Mouse (Mus musculus): ENCODE results near the gene Cys1. TPM values are rescaled to one million over a fixed set of nuclear protein-coding genes. Genes with fewer than 3 reads are reported as not detected.

Cys1 gene
- polyA plus RNA-seq, 1 experiment from 2014 or later = 0.66 TPM

DNA sequence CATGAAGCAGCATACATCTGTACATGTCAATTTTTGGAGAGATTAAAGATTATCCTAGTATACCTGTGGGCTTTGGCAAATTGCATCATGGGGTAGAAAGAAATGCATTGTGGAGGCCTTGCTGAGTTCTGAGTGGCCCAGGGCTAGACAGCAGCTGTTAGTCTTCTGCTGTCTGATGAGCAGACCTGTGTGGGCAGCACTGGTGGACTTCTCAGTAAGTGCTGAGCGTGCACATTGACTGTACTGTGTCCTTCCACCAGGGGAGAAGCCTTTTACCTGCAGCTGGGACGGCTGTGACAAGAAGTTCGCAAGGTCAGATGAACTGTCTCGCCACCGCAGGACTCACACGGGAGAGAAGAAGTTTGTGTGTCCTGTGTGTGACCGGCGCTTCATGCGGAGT lies 21.7 kb downstream of the Cys1 start:
- Histone ChIP-seq H3K4me1 (ENCODE audit: control insufficient read depth, insufficient read depth, low read length) (peaks cover 11% of the 10 kb centered on the region; the same call in 1 of the 2 replicates), H3K4me2 (no peak overlapping the region), H3K27ac (ENCODE audit: low read depth, low read length) (no peak overlapping the region), H3K4me3 (ENCODE audit: low read depth, low read length) (no peak overlapping the region), H3K27me3 (ENCODE audit: control insufficient read depth, insufficient read depth, low read length) (no peaks in the 10 kb centered on the region), H3K9me3 (replicated peaks; ENCODE audit: control insufficient read depth, low read length) (no peaks in the 10 kb centered on the region), H3K36me3 (ENCODE audit: control insufficient read depth, insufficient read depth, low read length) (peaks cover 28% of the 10 kb centered on the region), H3K9ac (ENCODE audit: low read depth, low read length) (no peak overlapping the region)
- ATAC-seq (replicated peaks; ENCODE audit: insufficient number of reproducible peaks, low FRiP score, low TSS enrichment) = no peak
- WGBS (ENCODE audit: insufficient replicate concordance) = 95% methylated on average over 9 of the region's 9 CpGs

DNA sequence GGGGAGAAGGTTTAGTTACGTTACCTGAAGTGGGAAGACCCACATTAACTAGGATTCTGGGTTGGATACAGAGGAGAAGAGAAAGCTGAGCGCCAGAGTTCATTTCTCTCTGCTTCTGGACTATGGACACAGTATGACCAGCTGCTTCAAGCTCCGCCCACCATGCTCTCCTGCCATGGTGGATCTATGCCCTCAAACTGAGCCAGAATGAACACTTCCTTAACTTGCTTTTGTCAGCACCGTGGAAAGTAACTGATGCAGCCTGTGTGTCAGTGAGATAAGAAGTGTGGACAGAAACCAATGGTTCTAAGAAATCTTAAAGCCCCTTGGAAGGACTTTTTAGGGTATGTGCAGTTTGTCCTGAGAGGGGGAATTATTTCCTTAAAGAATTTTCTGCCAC lies 22.6 kb downstream of the Cys1 start:
- no peak overlapping the region for H3K4me3 ChIP-seq (ENCODE audit: low read depth, low read length)
- WGBS (ENCODE audit: insufficient replicate concordance) = 76% methylated on average over 4 of the region's 4 CpGs
- H3K4me1 ChIP-seq (ENCODE audit: control insufficient read depth, insufficient read depth, low read length) = peaks cover 11% of the 10 kb centered on the region; the same call in 1 of the 2 replicates
- H3K27ac ChIP-seq (ENCODE audit: low read depth, low read length) = no peak overlapping the region
- peaks cover 33% of the 10 kb centered on the region for H3K36me3 ChIP-seq (ENCODE audit: control insufficient read depth, insufficient read depth, low read length)
- H3K4me2 ChIP-seq = no peak overlapping the region
- H3K9me3 ChIP-seq (replicated peaks; ENCODE audit: control insufficient read depth, low read length) = no peaks in the 10 kb centered on the region
- no peak overlapping the region for H3K9ac ChIP-seq (ENCODE audit: low read depth, low read length)
- H3K27me3 ChIP-seq (ENCODE audit: control insufficient read depth, insufficient read depth, low read length) = no peaks in the 10 kb centered on the region
- ATAC-seq (replicated peaks; ENCODE audit: insufficient number of reproducible peaks, low FRiP score, low TSS enrichment) = no peak

DNA sequence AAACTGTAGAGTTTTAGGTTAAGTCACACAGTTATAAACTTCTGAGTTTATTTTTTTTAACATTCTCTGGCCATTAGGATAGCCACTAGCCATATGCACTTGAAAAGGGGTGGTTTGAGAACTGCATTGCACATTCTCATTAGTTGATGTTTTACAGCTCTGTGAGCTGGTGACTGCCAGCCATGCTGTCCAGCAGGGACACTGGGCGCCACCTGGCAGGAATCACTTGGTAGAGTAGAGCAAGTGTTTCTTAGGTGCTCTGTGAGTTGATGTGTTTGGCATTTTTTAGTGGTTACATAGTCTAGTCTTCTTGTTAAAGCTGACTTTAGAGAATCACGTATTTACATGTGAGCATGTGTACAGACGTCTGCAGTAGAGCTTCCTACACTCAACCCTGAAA lies 25.2 kb downstream of the Cys1 start:
- WGBS (ENCODE audit: insufficient replicate concordance) = 83% methylated on average over 3 of the region's 3 CpGs
- Histone ChIP-seq H3K4me1 (ENCODE audit: control insufficient read depth, insufficient read depth, low read length) (peaks cover 23% of the 10 kb centered on the region; the same call in 1 of the 2 replicates), H3K9ac (ENCODE audit: low read depth, low read length) (no peak overlapping the region), H3K27ac (ENCODE audit: low read depth, low read length) (no peak overlapping the region), H3K4me2 (no peak overlapping the region), H3K4me3 (ENCODE audit: low read depth, low read length) (no peak overlapping the region), H3K36me3 (ENCODE audit: control insufficient read depth, insufficient read depth, low read length) (peaks cover 33% of the 10 kb centered on the region), H3K9me3 (replicated peaks; ENCODE audit: control insufficient read depth, low read length) (no peaks in the 10 kb centered on the region), H3K27me3 (ENCODE audit: control insufficient read depth, insufficient read depth, low read length) (no peaks in the 10 kb centered on the region)
- ATAC-seq (replicated peaks; ENCODE audit: insufficient number of reproducible peaks, low FRiP score, low TSS enrichment) = no peak

DNA sequence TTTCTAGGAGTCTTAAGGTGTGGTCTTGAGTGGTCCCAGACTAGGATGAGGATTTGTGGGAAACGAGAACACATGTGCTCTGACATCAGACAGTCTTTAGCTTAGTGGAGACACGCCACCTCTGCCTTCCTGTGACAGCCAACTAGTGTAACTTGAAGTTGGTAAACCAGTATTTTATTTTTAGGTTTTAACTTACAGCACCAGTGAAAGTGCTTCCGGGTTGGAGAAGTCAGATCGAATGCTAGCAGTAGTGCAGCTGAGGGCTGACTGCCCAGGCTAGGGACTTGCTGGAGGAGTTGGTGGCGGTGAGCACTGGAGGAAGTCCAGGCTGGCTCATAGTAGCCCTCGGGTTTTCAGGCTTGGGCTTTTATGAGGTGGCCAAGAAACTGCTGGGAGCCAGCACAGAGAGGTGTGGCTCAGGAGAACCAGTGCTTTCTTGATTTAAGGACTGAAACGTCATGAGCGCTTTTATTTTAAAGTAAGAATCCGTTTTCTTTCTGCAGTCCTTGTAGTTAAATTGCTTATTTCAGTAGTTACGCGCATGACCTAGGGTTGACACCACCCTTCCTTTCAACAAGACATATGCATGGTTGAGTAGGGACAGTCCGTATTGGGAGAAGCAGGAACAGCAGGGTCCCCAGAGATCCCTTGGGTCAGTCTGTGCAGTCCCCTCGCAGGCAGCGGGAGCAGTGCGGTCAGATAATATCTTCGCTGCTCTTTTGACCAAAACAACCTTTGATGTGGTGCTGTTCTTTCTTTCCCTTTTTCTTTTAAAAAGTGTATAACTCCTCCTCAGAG lies 27.3 kb downstream of the Cys1 start:
- no peak overlapping the region for H3K4me3 ChIP-seq (ENCODE audit: low read depth, low read length)
- no peak overlapping the region for H3K9ac ChIP-seq (ENCODE audit: low read depth, low read length)
- no peaks in the 10 kb centered on the region for H3K27me3 ChIP-seq (ENCODE audit: control insufficient read depth, insufficient read depth, low read length)
- no peaks in the 10 kb centered on the region for H3K9me3 ChIP-seq (replicated peaks; ENCODE audit: control insufficient read depth, low read length)
- peaks cover 25% of the 10 kb centered on the region for H3K36me3 ChIP-seq (ENCODE audit: control insufficient read depth, insufficient read depth, low read length)
- ATAC-seq (replicated peaks; ENCODE audit: insufficient number of reproducible peaks, low FRiP score, low TSS enrichment) = no peak
- 89% methylated on average over 16 of the region's 16 CpGs for WGBS (ENCODE audit: insufficient replicate concordance)
- no peak overlapping the region for H3K27ac ChIP-seq (ENCODE audit: low read depth, low read length)
- H3K4me2 ChIP-seq = no peak overlapping the region
- peaks cover 30% of the 10 kb centered on the region for H3K4me1 ChIP-seq (ENCODE audit: control insufficient read depth, insufficient read depth, low read length)

DNA sequence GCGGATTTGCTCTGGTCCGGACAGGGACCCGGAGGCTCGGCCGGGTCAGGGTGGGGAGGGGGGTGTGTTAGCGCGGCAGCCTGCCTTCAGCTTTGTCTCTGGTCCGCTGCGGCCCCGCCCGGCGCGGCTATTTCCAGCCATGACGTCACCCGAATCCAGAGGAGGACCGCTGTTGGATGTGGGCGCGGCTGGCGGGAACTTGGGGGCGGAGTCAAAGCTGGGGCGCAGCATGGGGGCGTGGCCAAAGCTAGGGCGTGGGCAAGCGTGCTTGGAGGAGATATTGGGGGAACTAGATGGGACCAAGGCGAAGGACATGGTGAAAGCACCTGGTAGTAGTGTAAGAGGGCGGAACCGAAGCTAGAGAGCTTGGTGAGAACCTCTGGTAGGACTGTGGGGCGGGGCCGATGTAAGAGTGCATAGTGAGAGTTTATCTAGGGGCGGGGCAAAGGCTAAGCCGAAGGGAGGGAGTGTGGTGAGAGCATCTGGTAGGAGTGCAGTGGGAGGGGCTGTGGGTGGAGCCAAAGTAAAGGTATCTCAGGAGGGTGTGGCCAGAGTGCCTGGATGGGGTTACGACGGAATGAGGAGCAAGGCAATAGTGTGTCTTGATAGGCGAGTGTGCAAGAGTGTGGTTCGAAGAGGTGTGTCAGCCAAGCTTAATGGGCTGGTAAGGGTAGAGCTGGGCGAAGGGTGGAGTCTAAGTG lies 29.8 kb downstream of the Cys1 start:
- 1% methylated on average over 36 of the region's 36 CpGs for WGBS (ENCODE audit: insufficient replicate concordance)
- peak overlapping the region; percentile 97 for H3K9ac ChIP-seq (ENCODE audit: low read depth, low read length)
- no peaks in the 10 kb centered on the region for H3K27me3 ChIP-seq (ENCODE audit: control insufficient read depth, insufficient read depth, low read length)
- peaks cover 23% of the 10 kb centered on the region for H3K36me3 ChIP-seq (ENCODE audit: control insufficient read depth, insufficient read depth, low read length)
- H3K4me2 ChIP-seq = peak overlapping the region; percentile 78
- peak; percentile 87 for ATAC-seq (replicated peaks; ENCODE audit: insufficient number of reproducible peaks, low FRiP score, low TSS enrichment)
- H3K9me3 ChIP-seq (replicated peaks; ENCODE audit: control insufficient read depth, low read length) = no peaks in the 10 kb centered on the region
- peak overlapping the region; percentile 98 for H3K27ac ChIP-seq (ENCODE audit: low read depth, low read length)
- peak overlapping the region; percentile 97 for H3K4me3 ChIP-seq (ENCODE audit: low read depth, low read length)
- H3K4me1 ChIP-seq (ENCODE audit: control insufficient read depth, insufficient read depth, low read length) = peaks cover 23% of the 10 kb centered on the region

DNA sequence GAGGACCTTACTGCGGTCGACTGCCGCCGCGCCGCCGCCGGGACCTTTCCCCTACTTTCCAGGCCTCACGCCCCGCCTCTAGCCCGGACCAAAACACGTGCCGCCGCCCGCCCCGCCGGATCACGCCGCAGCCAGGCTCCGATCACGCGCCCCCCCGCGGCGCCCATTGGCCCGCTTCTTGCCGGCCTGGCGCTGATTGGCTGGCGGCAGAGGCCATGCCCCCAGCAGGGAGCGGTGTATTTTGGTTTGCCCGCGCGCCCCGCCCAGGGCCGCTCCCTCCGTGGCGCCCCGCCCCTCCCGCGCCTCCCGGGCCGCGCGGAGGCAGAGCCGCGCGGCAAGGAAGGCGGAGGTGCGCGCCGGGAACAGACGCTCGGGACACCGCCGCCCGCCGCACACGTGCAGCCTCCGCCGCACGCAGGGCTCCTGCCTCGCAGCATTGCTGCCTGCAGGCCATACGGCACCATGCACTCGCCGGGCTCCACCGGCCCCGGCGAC lies 30.5 kb downstream of the Cys1 start, which contains the start of gene Klf11:
Klf11 (plus strand) TSS at position 212 of the 495 bp plus-strand sequence.
- peak; percentile 94 for ATAC-seq (replicated peaks; ENCODE audit: insufficient number of reproducible peaks, low FRiP score, low TSS enrichment)
- peak within 1 kb of the TSS; percentile 78 for H3K4me2 ChIP-seq
- no peaks in the 10 kb centered on the region for H3K27me3 ChIP-seq (ENCODE audit: control insufficient read depth, insufficient read depth, low read length)
- H3K9ac ChIP-seq (ENCODE audit: low read depth, low read length) = peak within 1 kb of the TSS; percentile 97
- peaks cover 18% of the 10 kb centered on the region for H3K4me1 ChIP-seq (ENCODE audit: control insufficient read depth, insufficient read depth, low read length)
- peaks cover 17% of the 10 kb centered on the region for H3K36me3 ChIP-seq (ENCODE audit: control insufficient read depth, insufficient read depth, low read length)
- under 1% methylated on average over 55 of the region's 68 CpGs for WGBS (ENCODE audit: insufficient replicate concordance)
- peak within 1 kb of the TSS; percentile 98 for H3K27ac ChIP-seq (ENCODE audit: low read depth, low read length)
- no peaks in the 10 kb centered on the region for H3K9me3 ChIP-seq (replicated peaks; ENCODE audit: control insufficient read depth, low read length)
- H3K4me3 ChIP-seq (ENCODE audit: low read depth, low read length) = peak within 1 kb of the TSS; percentile 97

DNA sequence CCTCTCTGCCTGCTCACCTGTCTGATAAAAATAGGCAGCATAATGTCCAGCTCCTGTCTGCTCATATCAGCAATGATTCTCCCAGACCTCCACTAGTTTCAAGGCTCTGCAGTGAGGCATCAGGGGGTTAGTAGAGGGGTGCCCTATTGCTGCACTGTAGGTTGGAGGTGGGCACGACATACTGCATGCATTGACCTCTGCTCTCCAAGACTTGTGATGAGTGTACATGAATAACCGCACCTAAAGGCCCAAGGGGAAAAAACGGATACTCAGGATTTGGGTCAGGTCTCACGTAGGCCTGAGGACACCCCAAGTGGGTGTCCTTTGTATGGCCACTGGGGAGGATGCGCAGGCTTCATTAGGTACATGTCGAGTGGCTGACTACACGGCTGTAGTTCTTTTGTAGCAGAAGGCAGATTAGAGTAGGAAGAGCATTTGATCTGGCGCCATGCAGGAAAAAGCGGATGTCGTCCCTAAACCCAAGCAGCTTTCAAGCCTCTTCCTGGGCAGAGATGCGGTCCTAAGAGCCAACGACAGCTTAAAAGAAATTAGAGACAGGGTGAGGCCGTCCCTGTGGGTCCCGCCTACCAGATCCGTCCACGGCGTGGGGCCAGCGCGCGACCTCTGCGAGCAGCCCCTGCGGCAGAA lies 31.1 kb downstream of the Cys1 start:
- Histone ChIP-seq H3K36me3 (ENCODE audit: control insufficient read depth, insufficient read depth, low read length) (peaks cover 13% of the 10 kb centered on the region), H3K4me2 (peak overlapping the region; percentile 78), H3K27me3 (ENCODE audit: control insufficient read depth, insufficient read depth, low read length) (no peaks in the 10 kb centered on the region), H3K4me3 (ENCODE audit: low read depth, low read length) (peak overlapping the region; percentile 97), H3K9me3 (replicated peaks; ENCODE audit: control insufficient read depth, low read length) (no peaks in the 10 kb centered on the region), H3K9ac (ENCODE audit: low read depth, low read length) (peak overlapping the region; percentile 71), H3K27ac (ENCODE audit: low read depth, low read length) (peak overlapping the region; percentile 98), H3K4me1 (ENCODE audit: control insufficient read depth, insufficient read depth, low read length) (peaks cover 18% of the 10 kb centered on the region)
- 6% methylated on average over 21 of the region's 22 CpGs for WGBS (ENCODE audit: insufficient replicate concordance)
- no peak for ATAC-seq (replicated peaks; ENCODE audit: insufficient number of reproducible peaks, low FRiP score, low TSS enrichment)

DNA sequence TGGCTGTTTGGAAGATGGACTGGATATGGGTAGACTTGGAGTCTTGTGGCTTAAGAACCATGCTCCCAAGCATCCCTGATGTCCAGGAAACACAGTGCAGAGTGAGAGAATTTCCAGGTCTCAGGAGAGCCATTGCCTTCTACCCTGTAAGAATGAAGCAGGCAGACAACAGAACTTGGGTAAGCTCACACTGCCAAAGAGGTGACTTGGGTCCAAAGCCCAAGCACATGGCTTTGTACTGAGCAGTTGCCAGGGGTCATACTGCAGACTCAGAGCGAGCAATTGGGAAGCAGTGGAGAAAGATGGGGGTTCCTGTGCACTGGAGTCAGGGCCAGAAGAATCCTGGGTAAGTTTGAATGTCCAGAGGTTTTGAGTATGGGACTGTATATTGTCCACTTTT lies 33.5 kb downstream of the Cys1 start:
- peaks cover 18% of the 10 kb centered on the region for H3K4me1 ChIP-seq (ENCODE audit: control insufficient read depth, insufficient read depth, low read length)
- no peaks in the 10 kb centered on the region for H3K27me3 ChIP-seq (ENCODE audit: control insufficient read depth, insufficient read depth, low read length)
- no peak overlapping the region for H3K4me3 ChIP-seq (ENCODE audit: low read depth, low read length)
- no peak for ATAC-seq (replicated peaks; ENCODE audit: insufficient number of reproducible peaks, low FRiP score, low TSS enrichment)
- no peak overlapping the region for H3K9ac ChIP-seq (ENCODE audit: low read depth, low read length)
- no peak overlapping the region for H3K27ac ChIP-seq (ENCODE audit: low read depth, low read length)
- WGBS (ENCODE audit: insufficient replicate concordance) = 62% methylated on average over 1 of the region's 1 CpGs
- H3K9me3 ChIP-seq (replicated peaks; ENCODE audit: control insufficient read depth, low read length) = no peaks in the 10 kb centered on the region
- H3K4me2 ChIP-seq = no peak overlapping the region
- no peaks in the 10 kb centered on the region for H3K36me3 ChIP-seq (ENCODE audit: control insufficient read depth, insufficient read depth, low read length)

Data from heart, embryonic 11.5 days (tissue).